In genomic region chr11:103997385-103997784, GRCm38 (mm10) we compare ENCODE assay signal across 8 mouse cellular contexts. TPM values are rescaled to one million over a fixed set of nuclear protein-coding genes. Genes with fewer than 3 reads are reported as not detected.
A peak's percentile ranks its signal among the peaks of the same experiment; 100 is the strongest.
DNase-seq lines count a peak whose midpoint lies in the region; ATAC-seq and TF ChIP-seq lines count a peak whose summit lies in the region.

No protein-coding gene starts in this region.

- no peak overlapping the region for H3K27ac ChIP-seq in forebrain, embryonic 10.5 days
- no peak overlapping the region for H3K27ac ChIP-seq in forebrain, embryonic 12.5 days

- no peaks in the 10 kb centered on the region for H3K4me1 ChIP-seq in forebrain, embryonic 10.5 days
- H3K4me1 ChIP-seq in forebrain, embryonic 12.5 days: no peaks in the 10 kb centered on the region
- peaks cover 3% of the 10 kb centered on the region; the same call in 1 of the 2 replicates for H3K4me1 ChIP-seq in G1E (ENCODE audit: insufficient read depth, low read depth, low read length)

- H3K27me3 ChIP-seq in forebrain, embryonic 10.5 days (ENCODE audit: poor library complexity, severe bottlenecking): no peaks in the 10 kb centered on the region
- no peaks in the 10 kb centered on the region; the same call in 1 of the 2 replicates for H3K27me3 ChIP-seq in forebrain, embryonic 12.5 days
- H3K27me3 ChIP-seq in G1E (ENCODE audit: insufficient read depth, low read length): peaks cover 8% of the 10 kb centered on the region

- peak; percentile 71 for DNase-seq in forebrain, embryonic 10.5 days (ENCODE audit: extremely low spot score, low spot score)
- peak; percentile 33 for DNase-seq in G1E (ENCODE audit: low spot score)
- DNase-seq in cerebellum, adult 18-20 months: peak; percentile 83 to 87
- peak; percentile 77 to 79 for DNase-seq in frontal cortex, postnatal 25 days (ENCODE audit: low spot score in 2 of 2)
- peak; percentile 66 for DNase-seq in layer of hippocampus, adult 9-11 months
- peak; percentile 30 to 68 for DNase-seq in lung, postnatal 4 days
- DNase-seq in spleen, adult 12 weeks (ENCODE audit: low spot score): peak; percentile 53

- H3K9ac ChIP-seq in forebrain, embryonic 12.5 days: no peak overlapping the region

- H3K4me2 ChIP-seq in forebrain, embryonic 12.5 days: no peak overlapping the region

- no peaks in the 10 kb centered on the region for H3K9me3 ChIP-seq in forebrain, embryonic 10.5 days
- H3K9me3 ChIP-seq in forebrain, embryonic 12.5 days: no peaks in the 10 kb centered on the region
- no peaks in the 10 kb centered on the region for H3K9me3 ChIP-seq in G1E (replicated peaks)

- WGBS in forebrain, embryonic 10.5 days: 14% methylated on average over 5 of the region's 5 CpGs
- 14% methylated on average over 5 of the region's 5 CpGs for WGBS in forebrain, embryonic 12.5 days

- H3K4me3 ChIP-seq in forebrain, embryonic 10.5 days: no peak overlapping the region
- no peak overlapping the region for H3K4me3 ChIP-seq in forebrain, embryonic 12.5 days (replicated peaks)
- no peak overlapping the region for H3K4me3 ChIP-seq in G1E (ENCODE audit: low read depth, low read length)

- peak; percentile 84 for TF ChIP-seq CTCF in G1E (IDR thresholded peaks at IDR 0.05; ENCODE audit: low read depth, low read length)

- ATAC-seq in forebrain, embryonic 12.5 days (ENCODE audit: low FRiP score): no peak
- ATAC-seq in G1E (ENCODE audit: extremely low read depth, insufficient number of reproducible peaks, low FRiP score, poor library complexity, severe bottlenecking): no peak

- H3K36me3 ChIP-seq in forebrain, embryonic 10.5 days (replicated peaks): no peaks in the 10 kb centered on the region
- no peaks in the 10 kb centered on the region for H3K36me3 ChIP-seq in forebrain, embryonic 12.5 days (replicated peaks)
- peaks cover under 1% of the 10 kb centered on the region for H3K36me3 ChIP-seq in G1E (replicated peaks)

RNA-seq across cellular contexts. Expression of gene Arf2, which starts 30.8 kb away (rescaled TPM):
- 94.9 and 98.4 TPM in 2 replicates for polyA plus RNA-seq in forebrain, embryonic 10.5 days (2016; fragmentation: Nextera tagmentation; extraction: Ambion mirVana)
- polyA plus RNA-seq in forebrain, embryonic 12.5 days (2016; fragmentation: Nextera tagmentation; extraction: Ambion mirVana): 134 and 141 TPM in 2 replicates
- total RNA-seq in G1E (2014; fragmentation: Nextera tagmentation): 11.6 and 29.6 TPM in 2 replicates
- 26.4 and 28.8 TPM in 2 replicates for total RNA-seq in G1E (2017)
- polyA plus RNA-seq in G1E (2012): 2.4 and 3.5 TPM in 2 replicates

RNA-seq across cellular contexts. Expression of gene Nsf, which starts 43.5 kb away (rescaled TPM):
- 55.3 and 57.6 TPM in 2 replicates for polyA plus RNA-seq in forebrain, embryonic 10.5 days (2016; fragmentation: Nextera tagmentation; extraction: Ambion mirVana)
- 69.1 and 78.0 TPM in 2 replicates for polyA plus RNA-seq in forebrain, embryonic 12.5 days (2016; fragmentation: Nextera tagmentation; extraction: Ambion mirVana)
- total RNA-seq in G1E (2014; fragmentation: Nextera tagmentation) (47.3 and 64.1 TPM in 2 replicates), G1E (2017) (48.4 and 49.6 TPM in 2 replicates)
- 2.8 and 4.1 TPM in 2 replicates for polyA plus RNA-seq in G1E (2012)

Comparison
In these comparisons a context has a peak if more than half of its experiments do, and no peak if none do; other contexts are left out.
1. DNase-seq: peak in every context shown above with its lines; median percentile 85 in cerebellum, adult 18-20 months; 78 in frontal cortex, postnatal 25 days; 71 in forebrain, embryonic 10.5 days; 66 in layer of hippocampus, adult 9-11 months; 53 in spleen, adult 12 weeks; 49 in lung, postnatal 4 days; 33 in G1E.
2. RNA of gene Arf2, which starts 30.8 kb away (polyA plus RNA-seq): 134 to 141 TPM in forebrain, embryonic 12.5 days and 94.9 to 98.4 TPM in forebrain, embryonic 10.5 days; 2.4 to 3.5 TPM in G1E; every median in the first group is over 10 times any median in the second.
3. RNA of gene Nsf, which starts 43.5 kb away (polyA plus RNA-seq): 69.1 to 78.0 TPM in forebrain, embryonic 12.5 days and 55.3 to 57.6 TPM in forebrain, embryonic 10.5 days; 2.8 to 4.1 TPM in G1E; every median in the first group is over 10 times any median in the second.